ENCODE assay signal across 18 mouse cellular contexts in genomic region chrX:157328396-157328795, GRCm38 (mm10).
DNase-seq lines count a peak whose midpoint lies in the region; ATAC-seq lines count a peak whose summit lies in the region.
"Had no signal": no experiment of that assay in that cellular context is flagged by ENCODE, and none has a peak within 500 bp of the region (broad histone marks: within the 10 kb centered on the region; RNA-seq: fewer than 3 reads in every experiment).

No protein-coding gene starts in this region.

- H3K27ac ChIP-seq in heart, embryonic 12.5 days (ENCODE audit: poor library complexity, severe bottlenecking), result no peak overlapping the region
- no peak overlapping the region for H3K27ac ChIP-seq in midbrain, embryonic 10.5 days (replicated peaks)
- H3K27ac ChIP-seq: hindbrain, embryonic 10.5 days; kidney, postnatal 0 days; limb, embryonic 15.5 days; neural tube, embryonic 15.5 days had no signal

- H3K27me3 ChIP-seq in heart, embryonic 12.5 days (replicated peaks), result no peaks in the 10 kb centered on the region
- H3K27me3 ChIP-seq in midbrain, embryonic 10.5 days (ENCODE audit: low read depth, poor library complexity, severe bottlenecking), result peaks cover 2% of the 10 kb centered on the region; the same call in 1 of the 2 replicates
- H3K27me3 ChIP-seq: limb, embryonic 15.5 days; neural tube, embryonic 15.5 days had no signal

- no peaks in the 10 kb centered on the region for H3K9me3 ChIP-seq in heart, embryonic 12.5 days (replicated peaks)
- no peaks in the 10 kb centered on the region for H3K9me3 ChIP-seq in midbrain, embryonic 10.5 days (replicated peaks)
- H3K9me3 ChIP-seq: hindbrain, embryonic 10.5 days; limb, embryonic 15.5 days; neural tube, embryonic 15.5 days had no signal

- H3K36me3 ChIP-seq in heart, embryonic 12.5 days, result no peaks in the 10 kb centered on the region
- H3K36me3 ChIP-seq in midbrain, embryonic 10.5 days, result no peaks in the 10 kb centered on the region
- H3K36me3 ChIP-seq: hindbrain, embryonic 10.5 days; limb, embryonic 15.5 days; neural tube, embryonic 15.5 days had no signal

- WGBS in heart, embryonic 12.5 days, result 53% methylated on average over 1 of the region's 1 CpGs
- WGBS in midbrain, embryonic 10.5 days, result 76% methylated on average over 1 of the region's 1 CpGs

- no peak overlapping the region for H3K9ac ChIP-seq in heart, embryonic 12.5 days
- H3K9ac ChIP-seq: limb, embryonic 15.5 days; liver, postnatal 0 days; neural tube, embryonic 15.5 days had no signal

- intact Hi-C loops in heart, postnatal 10 days (cut with DNase I), result no loop called here

- H3K4me2 ChIP-seq in heart, embryonic 12.5 days, result no peak overlapping the region
- H3K4me2 ChIP-seq: limb, embryonic 15.5 days; midbrain, embryonic 11.5 days; neural tube, embryonic 15.5 days had no signal

- no peaks in the 10 kb centered on the region for H3K4me1 ChIP-seq in heart, embryonic 12.5 days (replicated peaks)
- H3K4me1 ChIP-seq in midbrain, embryonic 10.5 days, result no peaks in the 10 kb centered on the region
- H3K4me1 ChIP-seq: hindbrain, embryonic 10.5 days; limb, embryonic 15.5 days; neural tube, embryonic 15.5 days had no signal

- H3K4me3 ChIP-seq in heart, embryonic 12.5 days, result no peak overlapping the region
- H3K4me3 ChIP-seq in midbrain, embryonic 10.5 days, result no peak overlapping the region
- H3K4me3 ChIP-seq: hindbrain, embryonic 10.5 days; limb, embryonic 15.5 days; neural tube, embryonic 15.5 days had no signal

- DNase-seq in adrenal gland, postnatal 10 days, result peak; percentile 39
- no peak for DNase-seq in adrenal gland, postnatal 4 days (ENCODE audit: low spot score in 2 of 2)
- peak; percentile 10 to 15 for DNase-seq in heart, postnatal 10 days
- DNase-seq in gonadal fat pad, adult 2 months (ENCODE audit: low read depth), result peak; percentile 24
- peak; percentile 35 for DNase-seq in lung, postnatal 36 days
- DNase-seq in cerebellum, adult 8-10 months, result no peak
- DNase-seq in midbrain, embryonic 10.5 days (ENCODE audit: low spot score), result no peak
- DNase-seq: cerebellum, postnatal 14 days; liver, postnatal 0 days; thymus, postnatal 36 days had no signal

- no peak for ATAC-seq in heart, embryonic 12.5 days (ENCODE audit: insufficient number of reproducible peaks, low FRiP score)
- ATAC-seq: forebrain, embryonic 16.5 days; inflammation-experienced regulatory T-cells, adult 6 months; liver, postnatal 0 days had no signal

Comparison
In these comparisons a context has a peak if more than half of its experiments do, and no peak if none do; other contexts are left out.
1. DNase-seq: peak in adrenal gland, postnatal 10 days (single experiment), heart, postnatal 10 days (2 of 2), gonadal fat pad, adult 2 months (single experiment) and lung, postnatal 36 days (single experiment); none in adrenal gland, postnatal 4 days (0 of 2), cerebellum, adult 8-10 months (single experiment) and midbrain, embryonic 10.5 days (single experiment).